Mouse (Mus musculus) CD4-positive, CD25-positive, alpha-beta regulatory T cell, adult 4 months (primary cell): ENCODE data around the gene Ndufc2. TPM values are rescaled to one million over a fixed set of nuclear protein-coding genes. Genes with fewer than 3 reads are reported as not detected.
A peak's percentile ranks its signal among the peaks of the same experiment; 100 is the strongest.

Source experiments
- ATAC-seq: one replicate; pipeline ENCODE4 v1.8.0; 2017
- polyA plus RNA-seq, 2 experiments: library from polyadenylated mRNA; unstranded; fragments of 100-300 nt; shearing (Covaris generic); gene quantifications; one replicate each; pipeline ENCODE4 v1.2.1; 2017

Ndufc2 gene
- polyA plus RNA-seq, result 100 to 1,000 TPM; 159 to 178 TPM

DNA sequence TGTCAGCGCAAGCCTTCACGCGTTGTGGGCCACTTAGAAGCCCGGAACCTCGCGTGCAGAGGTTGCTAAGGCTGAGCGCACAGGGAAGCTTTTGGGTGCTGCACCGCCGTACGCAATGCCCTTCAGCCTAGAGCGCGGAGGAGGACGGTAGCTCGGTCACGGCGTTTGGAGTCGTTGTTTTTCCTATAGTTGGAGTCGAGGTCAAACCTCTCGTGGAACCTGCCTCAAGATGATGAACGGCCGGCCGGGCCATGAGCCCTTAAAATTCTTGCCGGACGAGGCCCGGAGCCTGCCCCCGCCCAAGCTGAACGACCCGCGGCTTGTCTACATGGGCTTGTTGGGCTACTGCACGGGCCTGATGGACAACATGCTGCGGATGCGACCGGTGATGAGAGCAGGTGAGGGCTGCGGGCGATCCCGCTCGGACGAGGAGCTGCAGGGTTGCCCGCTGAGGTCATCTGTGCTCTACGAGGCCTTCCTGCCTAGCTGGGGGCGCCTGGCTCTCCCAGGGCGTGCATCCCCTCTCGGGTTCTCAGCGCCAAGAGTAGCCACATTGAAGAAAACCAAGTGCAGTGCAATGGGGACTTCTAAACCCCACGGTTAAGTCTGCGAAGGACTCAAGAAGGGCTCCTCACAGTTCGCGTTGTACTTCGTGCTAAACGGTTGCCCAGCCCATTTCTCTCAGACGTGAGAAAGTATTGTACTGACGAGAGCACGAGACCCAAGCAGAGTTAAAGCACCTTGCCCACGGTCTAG lies at the start of gene Ndufc2:
TSS of gene Ndufc2 (plus strand) at position 44 of the 756 bp plus-strand sequence.
- ATAC-seq, result peak; percentile 93

DNA sequence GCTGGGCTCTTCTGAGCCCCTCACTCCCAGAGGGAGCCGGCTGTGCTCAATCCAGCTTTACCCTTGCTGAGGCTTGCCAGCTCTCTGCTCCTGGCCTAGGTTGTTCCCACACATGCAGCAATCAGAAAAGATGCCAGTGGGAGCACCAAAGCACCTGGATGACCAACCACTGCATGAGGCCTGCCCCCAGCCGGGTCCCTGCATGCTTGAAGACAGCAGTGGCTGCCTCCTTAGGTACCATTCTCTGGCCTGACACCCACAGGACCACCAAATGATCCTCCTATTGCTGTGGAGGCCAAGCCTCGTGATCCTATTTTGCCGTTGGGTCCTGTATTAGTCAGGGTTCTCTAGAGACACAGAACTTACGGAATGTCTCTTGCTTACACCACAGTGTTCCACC lies 48.9 kb upstream of the Ndufc2 start:
- no peak for ATAC-seq

- no peak for ATAC-seq
Observed at GRCm38 (mm10) chr7:97351792-97352513, 47.9 kb upstream of the Ndufc2 start.

DNA sequence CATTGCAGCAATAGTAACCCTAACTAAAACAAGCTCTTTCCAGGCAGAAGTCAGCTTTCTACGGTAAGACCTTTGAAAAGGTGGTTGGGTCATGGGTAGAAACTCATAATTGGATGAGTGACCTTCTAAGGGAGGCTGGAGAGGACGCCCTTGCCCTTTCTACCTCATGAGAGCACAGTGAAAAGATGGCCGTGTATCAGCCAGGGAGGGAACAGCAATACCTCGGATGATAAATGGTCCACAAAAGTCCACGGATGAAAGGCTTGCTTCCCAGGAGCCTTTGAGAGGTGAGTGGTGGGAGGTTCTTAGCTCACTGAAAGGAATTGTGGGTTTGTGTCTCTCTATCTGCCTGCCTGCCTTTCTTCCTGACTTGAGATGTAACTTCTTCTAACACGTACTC lies 46.4 kb upstream of the Ndufc2 start:
- ATAC-seq, result no peak

- peak; percentile 54 for ATAC-seq
Observed at GRCm38 (mm10) chr7:97355068-97355841, 44.5 kb upstream of the Ndufc2 start.

DNA sequence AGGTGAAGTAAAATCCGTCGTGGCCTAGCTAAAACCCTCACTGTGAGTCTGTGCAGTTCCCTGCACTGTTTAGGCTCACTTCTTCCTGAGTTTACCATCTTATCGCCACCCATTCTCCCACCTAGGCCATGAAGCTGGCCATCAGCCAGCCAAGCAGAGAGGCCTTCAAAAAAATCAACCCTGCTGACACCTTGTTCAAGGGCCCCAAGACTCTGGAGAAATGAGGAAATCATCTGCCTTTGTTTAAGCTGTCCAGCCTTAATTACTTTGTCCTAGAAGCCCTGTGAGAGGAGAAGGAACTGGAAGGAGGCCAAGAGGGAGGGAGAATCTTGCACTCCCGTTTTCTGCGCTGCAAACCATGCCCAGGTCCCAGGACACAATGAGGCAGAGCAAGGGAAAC lies 43.5 kb upstream of the Ndufc2 start:
- no peak for ATAC-seq

DNA sequence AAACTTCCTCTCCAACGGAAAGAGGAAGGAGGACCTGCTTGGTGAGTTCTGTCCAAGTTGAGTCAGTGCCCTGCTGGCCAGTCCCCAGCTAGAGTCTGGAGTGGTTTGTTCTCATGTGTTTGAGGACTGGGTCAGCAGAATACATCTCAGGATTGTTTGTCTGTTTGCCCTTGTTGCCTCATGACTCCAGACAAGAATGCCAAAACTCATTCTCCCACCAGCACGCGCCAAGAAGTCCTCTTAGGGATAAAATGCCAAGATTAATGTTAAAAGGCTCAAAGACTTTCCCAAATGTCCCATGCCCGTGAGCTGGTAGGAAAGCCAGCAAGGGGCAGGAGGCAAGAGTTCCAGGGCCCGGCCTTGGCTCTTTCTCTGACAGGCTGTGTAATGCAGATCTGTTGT lies 42.9 kb upstream of the Ndufc2 start:
- ATAC-seq, result no peak

DNA sequence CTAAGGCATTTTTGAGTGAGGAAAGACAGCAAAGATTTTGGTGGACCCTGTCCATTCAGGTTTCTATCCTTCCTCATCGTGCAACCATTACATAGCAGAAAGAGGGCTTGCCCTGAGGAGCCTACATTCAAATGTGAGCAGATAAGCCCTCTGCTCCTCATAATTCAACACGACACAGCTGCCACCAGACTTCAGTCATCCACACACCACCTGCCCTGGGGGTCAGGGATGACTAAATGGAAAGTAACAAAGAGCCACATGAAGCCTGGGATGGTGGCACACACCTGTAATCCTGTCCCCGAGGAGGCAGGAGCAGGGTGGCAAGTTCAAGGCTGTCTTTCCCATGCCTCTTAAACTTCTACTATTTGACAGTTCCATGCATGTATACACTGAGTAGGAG lies 42.0 kb upstream of the Ndufc2 start:
- no peak for ATAC-seq

GRCm38 (mm10) chr7:97358347-97358746 lies 41.5 kb upstream of the Ndufc2 start:
- ATAC-seq, result no peak

DNA sequence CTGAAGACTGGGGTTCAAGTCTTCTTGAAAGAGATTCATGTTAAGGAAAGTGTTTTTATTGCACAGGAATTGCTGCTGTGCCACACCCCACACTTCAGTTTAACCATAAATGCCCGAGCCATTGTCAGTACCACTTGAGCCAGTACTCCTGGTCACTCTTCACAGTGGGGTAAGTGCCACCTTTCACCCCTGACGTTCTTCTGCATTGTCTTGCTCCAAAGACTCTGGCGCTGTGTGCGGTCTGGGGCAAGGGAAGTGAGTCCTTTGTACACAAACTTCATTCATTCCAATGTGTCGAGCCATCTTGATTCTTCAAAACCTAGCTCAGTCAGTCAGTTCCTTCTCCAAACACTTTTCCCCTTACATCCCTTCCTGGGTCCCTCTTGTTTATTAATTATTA lies 39.6 kb upstream of the Ndufc2 start:
- no peak for ATAC-seq

GRCm38 (mm10) chr7:97360955-97361354 lies 38.8 kb upstream of the Ndufc2 start:
- ATAC-seq, result no peak

GRCm38 (mm10) chr7:97361467-97361866 lies 38.3 kb upstream of the Ndufc2 start:
- peak; percentile 81 for ATAC-seq

DNA sequence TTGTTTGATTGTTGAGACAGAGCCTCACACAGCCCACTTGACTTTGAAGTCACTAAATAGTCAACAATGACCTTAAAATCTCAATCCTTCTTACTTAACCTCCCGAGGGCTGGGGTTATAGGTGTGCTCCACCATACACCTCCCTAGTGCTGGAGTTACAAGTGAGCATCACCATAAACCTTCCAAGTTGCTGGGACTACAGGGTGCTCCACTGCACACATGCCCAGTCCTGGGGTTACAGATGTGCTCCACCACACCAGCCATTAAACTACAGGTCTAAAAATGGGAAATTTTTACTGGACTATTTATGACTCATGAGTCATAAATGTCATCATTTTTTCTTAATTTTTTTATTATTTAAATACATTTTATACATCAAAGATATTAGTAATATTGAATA lies 33.9 kb upstream of the Ndufc2 start:
- ATAC-seq, result no peak

DNA sequence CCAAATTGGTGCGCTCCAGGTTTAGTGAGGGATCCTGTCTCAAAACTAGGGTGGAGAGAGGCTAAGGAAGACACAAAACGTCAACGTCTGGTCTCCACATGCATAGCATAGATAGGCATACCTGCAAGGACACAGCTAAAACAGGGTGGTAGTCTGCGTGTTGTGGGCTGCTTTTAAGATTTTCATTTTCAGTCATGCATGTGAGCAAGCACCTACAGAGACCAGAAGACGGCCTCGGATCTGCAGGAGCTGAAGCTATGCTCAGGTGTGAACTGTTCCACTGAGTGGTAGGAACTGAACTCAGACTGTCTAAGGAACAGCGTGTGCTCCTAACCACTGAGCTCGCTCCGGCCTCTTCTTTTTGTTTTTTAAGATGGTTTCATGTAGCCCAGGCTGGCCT lies 24.7 kb upstream of the Ndufc2 start:
- no peak for ATAC-seq

DNA sequence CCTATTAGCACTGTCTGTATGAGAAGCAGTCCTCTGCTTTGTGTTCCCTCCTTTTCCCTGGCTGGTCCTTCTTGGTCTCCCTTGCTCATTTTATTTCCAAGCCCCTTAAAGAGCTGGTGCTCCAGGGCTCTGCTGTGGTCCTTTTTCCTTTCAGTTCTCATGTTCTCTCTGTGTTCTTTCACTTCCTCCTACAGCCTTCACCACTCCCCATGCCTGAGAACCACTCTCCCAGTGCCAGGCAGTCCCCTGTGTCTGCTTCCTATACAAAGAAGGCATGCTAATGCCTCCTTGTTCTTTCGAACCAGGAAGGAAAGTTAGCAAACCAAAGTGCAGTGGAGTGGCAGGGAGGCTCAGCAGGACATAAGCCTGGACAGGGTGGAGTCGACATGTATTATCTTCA lies 23.9 kb upstream of the Ndufc2 start:
- no peak for ATAC-seq

- no peak for ATAC-seq
Observed at GRCm38 (mm10) chr7:97379304-97379703, 20.5 kb upstream of the Ndufc2 start.

GRCm38 (mm10) chr7:97380500-97381123 lies 19.2 kb upstream of the Ndufc2 start:
- no peak for ATAC-seq

- ATAC-seq, result no peak
Observed at GRCm38 (mm10) chr7:97382661-97383060, 17.1 kb upstream of the Ndufc2 start.

- no peak for ATAC-seq
Observed at GRCm38 (mm10) chr7:97383496-97384132, 16.2 kb upstream of the Ndufc2 start.

GRCm38 (mm10) chr7:97386106-97386805 lies 13.5 kb upstream of the Ndufc2 start:
- ATAC-seq, result no peak

GRCm38 (mm10) chr7:97386806-97387370 lies 12.9 kb upstream of the Ndufc2 start:
- no peak for ATAC-seq
